Mouse (Mus musculus): ENCODE measurements around the gene Mrln. TPM values are rescaled to one million over a fixed set of nuclear protein-coding genes. Genes with fewer than 3 reads are reported as not detected.

Mrln gene
- polyA plus RNA-seq, 1 experiment from 2014 or later: 0.38 TPM

- Histone ChIP-seq H3K27ac (ENCODE audit: low read depth) (no peak overlapping the region), H3K27me3 (ENCODE audit: insufficient read depth, low read length) (no peaks in the 10 kb centered on the region), H3K4me2 (ENCODE audit: low read depth, low read length) (no peak overlapping the region), H3K4me3 (ENCODE audit: low read depth, low read length) (no peak overlapping the region), H3K36me3 (replicated peaks; ENCODE audit: insufficient read depth, low read length) (peaks cover 25% of the 10 kb centered on the region), H3K9ac (replicated peaks) (no peak overlapping the region), H3K9me3 (ENCODE audit: low read length) (no peaks in the 10 kb centered on the region), H3K4me1 (ENCODE audit: insufficient read depth) (no peaks in the 10 kb centered on the region)
- no peak for ATAC-seq
- 84% methylated on average over 6 of the region's 6 CpGs for WGBS (ENCODE audit: insufficient replicate concordance)
- DNase-seq: no peak
- TF ChIP-seq CTCF (IDR thresholded peaks at IDR 0.05; ENCODE audit: low read depth) (peak; percentile 44), EP300 (IDR thresholded peaks at IDR 0.05; ENCODE audit: low read depth) (no peak)
Observed at GRCm38 (mm10) chr10:70165877-70166276, 38.6 kb upstream of the Mrln start.

GRCm38 (mm10) chr10:70166427-70166826 lies 38.0 kb upstream of the Mrln start:
- 84% methylated on average over 5 of the region's 5 CpGs for WGBS (ENCODE audit: insufficient replicate concordance)
- ATAC-seq (no peak), DNase-seq (no peak)
- Histone ChIP-seq H3K4me2 (ENCODE audit: low read depth, low read length) (no peak overlapping the region), H3K36me3 (replicated peaks; ENCODE audit: insufficient read depth, low read length) (peaks cover 30% of the 10 kb centered on the region), H3K4me1 (ENCODE audit: insufficient read depth) (no peaks in the 10 kb centered on the region), H3K27ac (ENCODE audit: low read depth) (no peak overlapping the region), H3K9me3 (ENCODE audit: low read length) (no peaks in the 10 kb centered on the region), H3K27me3 (ENCODE audit: insufficient read depth, low read length) (no peaks in the 10 kb centered on the region), H3K9ac (replicated peaks) (no peak overlapping the region), H3K4me3 (ENCODE audit: low read depth, low read length) (no peak overlapping the region)
- TF ChIP-seq EP300 (IDR thresholded peaks at IDR 0.05; ENCODE audit: low read depth) (no peak), CTCF (IDR thresholded peaks at IDR 0.05; ENCODE audit: low read depth) (no peak)

- Histone ChIP-seq H3K27ac (ENCODE audit: low read depth) (no peak overlapping the region), H3K4me1 (ENCODE audit: insufficient read depth) (no peaks in the 10 kb centered on the region), H3K9ac (replicated peaks) (no peak overlapping the region), H3K27me3 (ENCODE audit: insufficient read depth, low read length) (no peaks in the 10 kb centered on the region), H3K4me3 (ENCODE audit: low read depth, low read length) (no peak overlapping the region), H3K36me3 (replicated peaks; ENCODE audit: insufficient read depth, low read length) (peaks cover 30% of the 10 kb centered on the region), H3K4me2 (ENCODE audit: low read depth, low read length) (no peak overlapping the region), H3K9me3 (ENCODE audit: low read length) (no peaks in the 10 kb centered on the region)
- TF ChIP-seq CTCF (IDR thresholded peaks at IDR 0.05; ENCODE audit: low read depth) (no peak), EP300 (IDR thresholded peaks at IDR 0.05; ENCODE audit: low read depth) (no peak)
- no peak for DNase-seq
- ATAC-seq: no peak
- 61% methylated on average over 11 of the region's 11 CpGs for WGBS (ENCODE audit: insufficient replicate concordance)
Observed at GRCm38 (mm10) chr10:70167625-70168024, 36.8 kb upstream of the Mrln start.

- 74% methylated on average over 13 of the region's 13 CpGs for WGBS (ENCODE audit: insufficient replicate concordance)
- peaks cover 30% of the 10 kb centered on the region for H3K36me3 ChIP-seq (replicated peaks; ENCODE audit: insufficient read depth, low read length)
- H3K4me1 ChIP-seq (ENCODE audit: insufficient read depth): no peaks in the 10 kb centered on the region
- no peak overlapping the region for H3K4me2 ChIP-seq (ENCODE audit: low read depth, low read length)
- DNase-seq (no peak), ATAC-seq (no peak)
- no peak overlapping the region for H3K4me3 ChIP-seq (ENCODE audit: low read depth, low read length)
- no peak overlapping the region for H3K9ac ChIP-seq (replicated peaks)
- TF ChIP-seq CTCF (IDR thresholded peaks at IDR 0.05; ENCODE audit: low read depth): no peak
- H3K27me3 ChIP-seq (ENCODE audit: insufficient read depth, low read length): no peaks in the 10 kb centered on the region
- H3K9me3 ChIP-seq (ENCODE audit: low read length): no peaks in the 10 kb centered on the region
- no peak overlapping the region for H3K27ac ChIP-seq (ENCODE audit: low read depth)
Observed at GRCm38 (mm10) chr10:70168396-70168795, 36.1 kb upstream of the Mrln start.

GRCm38 (mm10) chr10:70169044-70169443 lies 35.4 kb upstream of the Mrln start:
- TF ChIP-seq EP300 (IDR thresholded peaks at IDR 0.05; ENCODE audit: low read depth) (no peak), CTCF (IDR thresholded peaks at IDR 0.05; ENCODE audit: low read depth) (no peak)
- H3K36me3 ChIP-seq (replicated peaks; ENCODE audit: insufficient read depth, low read length): peaks cover 30% of the 10 kb centered on the region

GRCm38 (mm10) chr10:70173314-70173713 lies 31.1 kb upstream of the Mrln start:
- TF ChIP-seq CTCF (IDR thresholded peaks at IDR 0.05; ENCODE audit: low read depth): peak; percentile 84
- TF ChIP-seq EP300 (IDR thresholded peaks at IDR 0.05; ENCODE audit: low read depth): no peak
- Histone ChIP-seq H3K9ac (replicated peaks) (no peak overlapping the region), H3K4me3 (ENCODE audit: low read depth, low read length) (no peak overlapping the region), H3K36me3 (replicated peaks; ENCODE audit: insufficient read depth, low read length) (peaks cover 38% of the 10 kb centered on the region), H3K27ac (ENCODE audit: low read depth) (no peak overlapping the region), H3K27me3 (ENCODE audit: insufficient read depth, low read length) (no peaks in the 10 kb centered on the region), H3K4me1 (ENCODE audit: insufficient read depth) (no peaks in the 10 kb centered on the region), H3K9me3 (ENCODE audit: low read length) (no peaks in the 10 kb centered on the region), H3K4me2 (ENCODE audit: low read depth, low read length) (no peak overlapping the region)
- DNase-seq (peak; percentile 77), ATAC-seq (peak; percentile 61)
- 47% methylated on average over 3 of the region's 3 CpGs for WGBS (ENCODE audit: insufficient replicate concordance)

More at GRCm38 (mm10) chr10:70169044-70169443, 35.4 kb upstream of the Mrln start:
- DNase-seq (no peak), ATAC-seq (no peak)
- Histone ChIP-seq H3K4me1 (ENCODE audit: insufficient read depth) (no peaks in the 10 kb centered on the region), H3K27ac (ENCODE audit: low read depth) (no peak overlapping the region), H3K4me3 (ENCODE audit: low read depth, low read length) (no peak overlapping the region), H3K9me3 (ENCODE audit: low read length) (no peaks in the 10 kb centered on the region), H3K9ac (replicated peaks) (no peak overlapping the region), H3K4me2 (ENCODE audit: low read depth, low read length) (no peak overlapping the region), H3K27me3 (ENCODE audit: insufficient read depth, low read length) (no peaks in the 10 kb centered on the region)
- WGBS (ENCODE audit: insufficient replicate concordance): 85% methylated on average over 18 of the region's 18 CpGs

Data from liver, postnatal 0 days (tissue).